Mouse (Mus musculus): ENCODE results near the gene Zfand6. TPM values are rescaled to one million over a fixed set of nuclear protein-coding genes. Genes with fewer than 3 reads are reported as not detected.

Zfand6 gene
- total and polyA plus RNA-seq, 2 experiments from 2014 or later = 122 to 130 TPM

DNA sequence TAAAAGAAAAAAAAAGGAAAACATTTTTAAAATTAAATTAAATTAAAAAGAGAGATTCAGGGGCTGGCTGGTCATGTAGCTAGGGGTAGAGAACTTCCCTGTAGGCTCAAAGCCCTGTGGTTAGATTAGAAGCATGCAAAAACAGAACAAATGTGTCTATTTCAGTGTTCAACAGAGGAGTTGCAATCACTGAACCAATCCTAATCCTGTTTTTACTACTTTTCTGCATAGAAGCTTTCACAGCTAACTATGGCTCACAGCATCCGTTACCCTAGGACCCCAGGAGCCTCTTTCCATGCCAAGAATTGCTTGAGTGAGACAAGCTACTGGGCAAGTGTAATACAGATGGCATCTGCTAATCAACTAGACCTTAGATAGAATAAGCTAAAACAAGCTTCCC is 16.7 kb downstream of the Zfand6 start:
- Histone ChIP-seq H3K4me2 (ENCODE audit: low read depth, low read length) (no peak overlapping the region), H3K27me3 (ENCODE audit: control insufficient read depth, insufficient read depth, low read length) (no peaks in the 10 kb centered on the region), H3K36me3 (replicated peaks; ENCODE audit: control insufficient read depth, insufficient read depth, low read length) (no peaks in the 10 kb centered on the region), H3K4me3 (ENCODE audit: low read depth, low read length) (no peak overlapping the region), H3K9ac (replicated peaks; ENCODE audit: low read depth, low read length) (no peak overlapping the region), H3K9me3 (replicated peaks; ENCODE audit: control insufficient read depth, low read length) (no peaks in the 10 kb centered on the region), H3K27ac (ENCODE audit: low read depth) (no peak overlapping the region), H3K4me1 (ENCODE audit: control insufficient read depth, insufficient read depth) (peaks cover 17% of the 10 kb centered on the region)
- TF ChIP-seq CTCF (IDR thresholded peaks at IDR 0.05; ENCODE audit: low read depth) (no peak), EP300 (IDR thresholded peaks at IDR 0.05; ENCODE audit: low read depth) (no peak)
- WGBS = 49% methylated on average over 1 of the region's 1 CpGs
- no peak for DNase-seq (ENCODE audit: low spot score)
- ATAC-seq (ENCODE audit: insufficient read depth, low read depth) = no peak

GRCm38 (mm10) chr7:84669554-84670152 is 20.1 kb downstream of the Zfand6 start:
- no peak for TF ChIP-seq CTCF (IDR thresholded peaks at IDR 0.05; ENCODE audit: low read depth)
- TF ChIP-seq EP300 (IDR thresholded peaks at IDR 0.05; ENCODE audit: low read depth) = no peak
- Histone ChIP-seq H3K9ac (replicated peaks; ENCODE audit: low read depth, low read length) (no peak overlapping the region), H3K4me2 (ENCODE audit: low read depth, low read length) (no peak overlapping the region), H3K27ac (ENCODE audit: low read depth) (0 out of 2 replicates have a peak overlapping the region, but pooled peaks have one; percentile 9), H3K4me3 (ENCODE audit: low read depth, low read length) (no peak overlapping the region), H3K9me3 (replicated peaks; ENCODE audit: control insufficient read depth, low read length) (no peaks in the 10 kb centered on the region), H3K36me3 (replicated peaks; ENCODE audit: control insufficient read depth, insufficient read depth, low read length) (no peaks in the 10 kb centered on the region), H3K27me3 (ENCODE audit: control insufficient read depth, insufficient read depth, low read length) (no peaks in the 10 kb centered on the region), H3K4me1 (ENCODE audit: control insufficient read depth, insufficient read depth) (peaks cover 17% of the 10 kb centered on the region)
- DNase-seq (ENCODE audit: low spot score) (no peak), ATAC-seq (ENCODE audit: insufficient read depth, low read depth) (peak; percentile 41; the same call in 1 of the 2 replicates)
- WGBS = 55% methylated on average over 1 of the region's 1 CpGs

GRCm38 (mm10) chr7:84667946-84668345 is 21.8 kb downstream of the Zfand6 start:
- DNase-seq (ENCODE audit: low spot score) = no peak
- Histone ChIP-seq H3K4me1 (ENCODE audit: control insufficient read depth, insufficient read depth) (peaks cover 17% of the 10 kb centered on the region), H3K4me2 (ENCODE audit: low read depth, low read length) (no peak overlapping the region), H3K9ac (replicated peaks; ENCODE audit: low read depth, low read length) (no peak overlapping the region), H3K4me3 (ENCODE audit: low read depth, low read length) (no peak overlapping the region), H3K27me3 (ENCODE audit: control insufficient read depth, insufficient read depth, low read length) (no peaks in the 10 kb centered on the region), H3K27ac (ENCODE audit: low read depth) (no peak overlapping the region), H3K9me3 (replicated peaks; ENCODE audit: control insufficient read depth, low read length) (no peaks in the 10 kb centered on the region), H3K36me3 (replicated peaks; ENCODE audit: control insufficient read depth, insufficient read depth, low read length) (no peaks in the 10 kb centered on the region)
- TF ChIP-seq CTCF (IDR thresholded peaks at IDR 0.05; ENCODE audit: low read depth) (no peak), EP300 (IDR thresholded peaks at IDR 0.05; ENCODE audit: low read depth) (no peak)
- 94% methylated on average over 5 of the region's 5 CpGs for WGBS
- no peak for ATAC-seq (ENCODE audit: insufficient read depth, low read depth)

DNA sequence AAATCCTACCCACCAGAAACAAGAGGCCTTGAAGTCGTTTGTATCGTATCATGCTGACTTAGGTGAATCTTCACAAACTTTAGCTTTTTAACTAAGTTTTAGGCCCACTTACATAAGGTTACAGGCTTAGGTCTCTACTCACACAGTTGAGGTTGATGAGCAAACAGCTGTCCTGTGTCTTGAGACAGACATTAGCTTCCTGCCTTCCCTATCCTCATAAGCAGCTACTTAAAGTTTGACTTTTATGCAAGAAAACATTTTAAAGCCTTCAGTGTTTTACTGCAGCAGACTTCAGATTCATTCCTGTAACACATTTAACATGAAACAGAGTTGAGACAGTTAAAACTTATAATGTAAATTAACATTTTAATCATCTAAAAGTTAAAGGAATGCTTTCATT is 37.0 kb downstream of the Zfand6 start:
- H3K27me3 ChIP-seq (ENCODE audit: control insufficient read depth, insufficient read depth, low read length) = no peaks in the 10 kb centered on the region
- TF ChIP-seq CTCF (IDR thresholded peaks at IDR 0.05; ENCODE audit: low read depth) (no peak), EP300 (IDR thresholded peaks at IDR 0.05; ENCODE audit: low read depth) (no peak)
- 77% methylated on average over 2 of the region's 2 CpGs for WGBS
- H3K4me1 ChIP-seq (ENCODE audit: control insufficient read depth, insufficient read depth) = peaks cover 4% of the 10 kb centered on the region; the same call in 1 of the 2 replicates
- ATAC-seq (ENCODE audit: insufficient read depth, low read depth) (no peak), DNase-seq (ENCODE audit: low spot score) (no peak)
- no peak overlapping the region for H3K4me3 ChIP-seq (ENCODE audit: low read depth, low read length)
- no peak overlapping the region for H3K27ac ChIP-seq (ENCODE audit: low read depth)
- H3K9ac ChIP-seq (replicated peaks; ENCODE audit: low read depth, low read length) = no peak overlapping the region
- no peak overlapping the region for H3K4me2 ChIP-seq (ENCODE audit: low read depth, low read length)
- H3K36me3 ChIP-seq (replicated peaks; ENCODE audit: control insufficient read depth, insufficient read depth, low read length) = 0 out of 2 replicates have a peak, but pooled peaks cover 3% of the 10 kb centered on the region
- no peaks in the 10 kb centered on the region for H3K9me3 ChIP-seq (replicated peaks; ENCODE audit: control insufficient read depth, low read length)

GRCm38 (mm10) chr7:84651987-84652321 is 37.8 kb downstream of the Zfand6 start:
- WGBS = 49% methylated on average over 2 of the region's 2 CpGs
- ATAC-seq (ENCODE audit: insufficient read depth, low read depth) (no peak), DNase-seq (ENCODE audit: low spot score) (no peak)
- no peak overlapping the region for H3K4me3 ChIP-seq (ENCODE audit: low read depth, low read length)
- no peaks in the 10 kb centered on the region for H3K9me3 ChIP-seq (replicated peaks; ENCODE audit: control insufficient read depth, low read length)
- no peak overlapping the region for H3K27ac ChIP-seq (ENCODE audit: low read depth)
- 0 out of 2 replicates have a peak, but pooled peaks cover 3% of the 10 kb centered on the region for H3K36me3 ChIP-seq (replicated peaks; ENCODE audit: control insufficient read depth, insufficient read depth, low read length)
- no peak overlapping the region for H3K4me2 ChIP-seq (ENCODE audit: low read depth, low read length)
- H3K27me3 ChIP-seq (ENCODE audit: control insufficient read depth, insufficient read depth, low read length) = no peaks in the 10 kb centered on the region
- no peak overlapping the region for H3K9ac ChIP-seq (replicated peaks; ENCODE audit: low read depth, low read length)
- peaks cover 4% of the 10 kb centered on the region; the same call in 1 of the 2 replicates for H3K4me1 ChIP-seq (ENCODE audit: control insufficient read depth, insufficient read depth)
- TF ChIP-seq CTCF (IDR thresholded peaks at IDR 0.05; ENCODE audit: low read depth) (no peak), EP300 (IDR thresholded peaks at IDR 0.05; ENCODE audit: low read depth) (no peak)
